ENCODE assay signal across 19 mouse cellular contexts in genomic region chr12:76571266-76571665, GRCm38 (mm10). TPM values are rescaled to one million over a fixed set of nuclear protein-coding genes. Genes with fewer than 3 reads are reported as not detected.
DNase-seq lines count a peak whose midpoint lies in the region; TF ChIP-seq lines count a peak whose summit lies in the region.
"Had no signal": no experiment of that assay in that cellular context is flagged by ENCODE, and none has a peak within 500 bp of the region (broad histone marks: within the 10 kb centered on the region; RNA-seq: fewer than 3 reads in every experiment).

No protein-coding gene starts in this region.

- no peak overlapping the region for H3K27ac ChIP-seq in layer of hippocampus, adult 2 months
- peak overlapping the region; percentile 31; the same call in 1 of the 2 replicates for H3K27ac ChIP-seq in embryonic facial prominence, embryonic 10.5 days (replicated peaks)
- no peak overlapping the region; the same call in 1 of the 2 replicates for H3K27ac ChIP-seq in hindbrain, embryonic 10.5 days
- H3K27ac ChIP-seq: hindbrain, embryonic 15.5 days; limb, embryonic 13.5 days; liver, embryonic 15.5 days; midbrain, embryonic 10.5 days; neural tube, embryonic 13.5 days had no signal

- peaks cover 28% of the 10 kb centered on the region for H3K4me1 ChIP-seq in embryonic facial prominence, embryonic 10.5 days
- peaks cover 30% of the 10 kb centered on the region for H3K4me1 ChIP-seq in hindbrain, embryonic 10.5 days (replicated peaks)
- H3K4me1 ChIP-seq: hindbrain, embryonic 15.5 days; neural tube, embryonic 13.5 days had no signal

- DNase-seq in layer of hippocampus, adult 2 months (ENCODE audit: low spot score in 2 of 2), result no peak
- no peak for DNase-seq in layer of hippocampus, adult 9-10 months (ENCODE audit: low spot score)
- peak; percentile 32 for DNase-seq in embryonic facial prominence, embryonic 10.5 days (ENCODE audit: low spot score)
- DNase-seq in kidney, adult 9 months, result peak; percentile 85
- peak; percentile 80 to 83 for DNase-seq in kidney, postnatal 36 days
- no peak for DNase-seq in spleen, postnatal 36 days (ENCODE audit: low spot score in 2 of 2)
- no peak for DNase-seq in hindbrain, embryonic 10.5 days (ENCODE audit: low spot score)
- no peak for DNase-seq in frontal cortex, postnatal 14 days (ENCODE audit: low spot score in 2 of 2)
- DNase-seq: adrenal gland, postnatal 10 days; cerebellum, adult 2 months; gastrocnemius, postnatal 25 days; lung, postnatal 36 days; thymus, postnatal 4 days had no signal

- no peak overlapping the region for H3K4me3 ChIP-seq in layer of hippocampus, adult 2 months
- H3K4me3 ChIP-seq in embryonic facial prominence, embryonic 10.5 days, result no peak overlapping the region
- no peak overlapping the region for H3K4me3 ChIP-seq in hindbrain, embryonic 10.5 days
- H3K4me3 ChIP-seq: hindbrain, embryonic 15.5 days; limb, embryonic 13.5 days; liver, embryonic 15.5 days; midbrain, embryonic 10.5 days; neural tube, embryonic 13.5 days had no signal

- WGBS in embryonic facial prominence, embryonic 10.5 days, result 82% methylated on average over 10 of the region's 10 CpGs
- WGBS in hindbrain, embryonic 10.5 days, result 72% methylated on average over 10 of the region's 10 CpGs

- peaks cover 29% of the 10 kb centered on the region for H3K36me3 ChIP-seq in embryonic facial prominence, embryonic 10.5 days (replicated peaks)
- peaks cover 8% of the 10 kb centered on the region; the same call in 1 of the 2 replicates for H3K36me3 ChIP-seq in hindbrain, embryonic 10.5 days
- H3K36me3 ChIP-seq: hindbrain, embryonic 15.5 days; midbrain, embryonic 10.5 days; neural tube, embryonic 13.5 days had no signal

- no peaks in the 10 kb centered on the region for H3K9me3 ChIP-seq in embryonic facial prominence, embryonic 10.5 days
- peaks cover 6% of the 10 kb centered on the region; the same call in 1 of the 2 replicates for H3K9me3 ChIP-seq in hindbrain, embryonic 10.5 days
- H3K9me3 ChIP-seq: G1E; hindbrain, embryonic 15.5 days; liver, embryonic 15.5 days; midbrain, embryonic 10.5 days; neural tube, embryonic 13.5 days had no signal

- no peaks in the 10 kb centered on the region for H3K27me3 ChIP-seq in embryonic facial prominence, embryonic 10.5 days (replicated peaks; ENCODE audit: low read depth, poor library complexity, severe bottlenecking)
- no peaks in the 10 kb centered on the region for H3K27me3 ChIP-seq in hindbrain, embryonic 10.5 days (ENCODE audit: insufficient read depth, poor library complexity, severe bottlenecking)
- H3K27me3 ChIP-seq: hindbrain, embryonic 15.5 days; limb, embryonic 13.5 days; neural tube, embryonic 13.5 days had no signal

- peak; percentile 10; the same call in 1 of the 2 replicates for TF ChIP-seq CTCF in layer of hippocampus, adult 2 months (conservative IDR thresholded peaks at IDR 0.05)

RNA-seq across cellular contexts. Expression of gene Plekhg3, which starts 40.6 kb away (rescaled TPM):
- total RNA-seq in layer of hippocampus, adult 2 months (2021), result 10 to 100 TPM; 22.9 to 24.4 TPM
- polyA plus RNA-seq in embryonic facial prominence, embryonic 10.5 days (2016; fragmentation: Nextera tagmentation; extraction: Ambion mirVana), result 3.3 and 3.9 TPM in 2 replicates
- polyA plus RNA-seq in hindbrain, embryonic 10.5 days (2016; fragmentation: Nextera tagmentation; extraction: Ambion mirVana), result 2.1 and 2.7 TPM in 2 replicates

Comparison
In these comparisons a context has a peak if more than half of its experiments do, and no peak if none do; other contexts are left out.
1. DNase-seq: peak in embryonic facial prominence, embryonic 10.5 days (single experiment), kidney, adult 9 months (single experiment) and kidney, postnatal 36 days (2 of 2); none in layer of hippocampus, adult 2 months (0 of 2), layer of hippocampus, adult 9-10 months (single experiment), spleen, postnatal 36 days (0 of 2), hindbrain, embryonic 10.5 days (single experiment) and frontal cortex, postnatal 14 days (0 of 2).